Mouse (Mus musculus) hindbrain, embryonic 15.5 days (tissue): Measurements from ENCODE around the gene Aff3. TPM values are rescaled to one million over a fixed set of nuclear protein-coding genes. Genes with fewer than 3 reads are reported as not detected.
A peak's percentile ranks its signal among the peaks of the same experiment; 100 is the strongest.

Source experiments
- ATAC-seq: fragments of 200-750 bp; cut with Nextera tagmentation; 2 replicates; pipeline ENCODE4 v1.8.0; 2017; ENCODE audit warnings: low read depth, moderate number of reproducible peaks, moderate TSS enrichment; ENCODE audit not compliant: low FRiP score
- H3K27ac ChIP-seq: fragments of 300-500 bp; sonication (generic); replicated peaks from 2 replicates; pipeline ENCODE4 v1.5.1; 2015; ENCODE audit warnings: mild to moderate bottlenecking, inconsistent platforms
- H3K27me3 ChIP-seq: fragments of 300-500 bp; sonication (generic); 2 replicates; pipeline ENCODE4 v1.6.1; 2015; ENCODE audit warnings: control low read depth, inconsistent platforms
- H3K36me3 ChIP-seq: fragments of 300-500 bp; sonication (generic); 2 replicates; pipeline ENCODE4 v1.6.1; 2015; ENCODE audit warnings: control low read depth, inconsistent platforms
- H3K4me1 ChIP-seq: fragments of 300-500 bp; sonication (generic); replicated peaks from 2 replicates; pipeline ENCODE4 v1.6.1; 2015; ENCODE audit warnings: control low read depth, inconsistent platforms
- H3K4me2 ChIP-seq: fragments of 300-500 bp; sonication (generic); 2 replicates; pipeline ENCODE4 v1.6.1; 2015; ENCODE audit warnings: moderate library complexity, mild to moderate bottlenecking, inconsistent platforms
- H3K4me3 ChIP-seq: fragments of 300-500 bp; sonication (generic); 2 replicates; pipeline ENCODE4 v1.5.1; 2015; ENCODE audit warnings: mild to moderate bottlenecking, inconsistent platforms
- H3K9ac ChIP-seq: fragments of 300-500 bp; sonication (generic); 2 replicates; pipeline ENCODE4 v1.6.1; 2015; ENCODE audit warnings: inconsistent platforms
- H3K9me3 ChIP-seq: fragments of 300-500 bp; sonication (generic); 2 replicates; pipeline ENCODE4 v1.6.1; 2016; ENCODE audit warnings: control low read depth, inconsistent platforms
- WGBS: fragments of 180-500 bp; shearing (Covaris S2); methylation state at CpG from one replicate; pipeline ENCODE4 v1.1.7; 2015; 5-methylcytosine and 5-hydroxymethylcytosine counted together
- polyA plus RNA-seq: library from polyadenylated mRNA; unstranded; fragments of >200 nt; fragmentation: Nextera tagmentation; extraction: Ambion mirVana; gene quantifications from 2 replicates; pipeline ENCODE4 v1.2.1, GENCODE M21; 2015

Gene Aff3
- polyA plus RNA-seq, 1 experiment from 2014 or later, result 33.4 TPM

DNA sequence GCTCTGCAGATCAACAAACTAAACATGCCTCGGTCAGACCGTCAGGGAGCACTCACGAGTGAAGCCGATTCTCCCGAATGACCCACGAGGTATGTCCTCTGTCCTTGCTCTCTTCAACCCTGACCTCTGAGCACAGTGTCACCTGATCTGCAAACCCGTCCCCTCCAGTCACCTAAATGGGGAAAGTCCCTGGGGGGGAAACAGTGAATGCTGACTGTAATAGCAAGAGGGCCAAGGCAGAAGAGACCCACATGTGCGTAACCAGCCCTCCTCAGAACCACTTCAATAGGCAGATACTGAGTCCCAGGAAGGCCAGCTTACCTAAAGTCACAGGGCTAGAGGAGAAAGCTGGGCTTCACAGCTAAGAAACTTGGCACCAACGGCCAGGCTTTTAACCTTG is 82.4 kb downstream of the Aff3 start:
- no peaks in the 10 kb centered on the region for H3K9me3 ChIP-seq
- WGBS, result 89% methylated on average over 9 of the region's 9 CpGs

DNA sequence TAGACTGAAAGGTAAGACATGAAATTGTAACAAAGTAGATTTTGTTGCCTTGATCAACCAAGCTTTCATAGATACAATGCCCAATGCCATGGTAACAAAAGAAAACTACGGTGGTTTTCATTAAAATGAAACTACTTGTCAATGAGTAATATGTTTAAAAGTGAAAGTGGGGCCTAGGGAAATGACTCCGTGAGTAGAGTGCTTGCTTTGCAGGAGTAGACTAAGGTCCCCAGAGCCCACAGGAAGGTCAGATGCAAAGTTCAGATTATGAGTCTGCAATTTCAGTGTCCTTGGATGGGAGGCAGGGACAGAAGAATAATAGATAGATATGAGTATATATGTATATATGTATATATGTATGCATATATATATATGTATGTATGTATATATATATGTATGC is 84.2 kb downstream of the Aff3 start:
- H3K9ac ChIP-seq, result no peak overlapping the region
- no peak overlapping the region for H3K4me3 ChIP-seq
- no peaks in the 10 kb centered on the region for H3K9me3 ChIP-seq
- H3K27ac ChIP-seq, result no peak overlapping the region
- no peak overlapping the region for H3K4me2 ChIP-seq
- WGBS, result 74% methylated on average over 2 of the region's 2 CpGs
- H3K4me1 ChIP-seq, result peaks cover 12% of the 10 kb centered on the region
- H3K36me3 ChIP-seq, result no peaks in the 10 kb centered on the region
- ATAC-seq, result no peak
- H3K27me3 ChIP-seq, result no peaks in the 10 kb centered on the region

More for the DNA sequence above, 82.4 kb downstream of the Aff3 start:
- no peak overlapping the region for H3K4me3 ChIP-seq
- H3K36me3 ChIP-seq, result no peaks in the 10 kb centered on the region
- peaks cover 14% of the 10 kb centered on the region for H3K4me1 ChIP-seq
- ATAC-seq, result no peak
- H3K4me2 ChIP-seq, result no peak overlapping the region
- no peaks in the 10 kb centered on the region for H3K27me3 ChIP-seq
- H3K27ac ChIP-seq, result no peak overlapping the region
- H3K9ac ChIP-seq, result no peak overlapping the region

- 44% methylated on average over 5 of the region's 5 CpGs for WGBS
- no peaks in the 10 kb centered on the region for H3K36me3 ChIP-seq
- peaks cover 12% of the 10 kb centered on the region for H3K4me1 ChIP-seq
- H3K9me3 ChIP-seq, result no peaks in the 10 kb centered on the region
- ATAC-seq, result no peak
- 0 out of 2 replicates have a peak overlapping the region, but pooled peaks have one; percentile 20 for H3K27ac ChIP-seq
- H3K27me3 ChIP-seq, result no peaks in the 10 kb centered on the region
- H3K4me2 ChIP-seq, result no peak overlapping the region
- no peak overlapping the region for H3K4me3 ChIP-seq
- H3K9ac ChIP-seq, result no peak overlapping the region
Measured at GRCm38 (mm10) chr1:38578339-38578738, 86.4 kb downstream of the Aff3 start.

GRCm38 (mm10) chr1:38567791-38568190 is 97.0 kb downstream of the Aff3 start:
- 45% methylated on average over 3 of the region's 3 CpGs for WGBS
- H3K4me2 ChIP-seq, result no peak overlapping the region
- no peaks in the 10 kb centered on the region for H3K9me3 ChIP-seq
- no peak overlapping the region for H3K4me3 ChIP-seq
- H3K27me3 ChIP-seq, result no peaks in the 10 kb centered on the region
- H3K36me3 ChIP-seq, result no peaks in the 10 kb centered on the region
- ATAC-seq, result no peak
- H3K27ac ChIP-seq, result no peak overlapping the region
- H3K4me1 ChIP-seq, result peaks cover 44% of the 10 kb centered on the region
- H3K9ac ChIP-seq, result no peak overlapping the region

DNA sequence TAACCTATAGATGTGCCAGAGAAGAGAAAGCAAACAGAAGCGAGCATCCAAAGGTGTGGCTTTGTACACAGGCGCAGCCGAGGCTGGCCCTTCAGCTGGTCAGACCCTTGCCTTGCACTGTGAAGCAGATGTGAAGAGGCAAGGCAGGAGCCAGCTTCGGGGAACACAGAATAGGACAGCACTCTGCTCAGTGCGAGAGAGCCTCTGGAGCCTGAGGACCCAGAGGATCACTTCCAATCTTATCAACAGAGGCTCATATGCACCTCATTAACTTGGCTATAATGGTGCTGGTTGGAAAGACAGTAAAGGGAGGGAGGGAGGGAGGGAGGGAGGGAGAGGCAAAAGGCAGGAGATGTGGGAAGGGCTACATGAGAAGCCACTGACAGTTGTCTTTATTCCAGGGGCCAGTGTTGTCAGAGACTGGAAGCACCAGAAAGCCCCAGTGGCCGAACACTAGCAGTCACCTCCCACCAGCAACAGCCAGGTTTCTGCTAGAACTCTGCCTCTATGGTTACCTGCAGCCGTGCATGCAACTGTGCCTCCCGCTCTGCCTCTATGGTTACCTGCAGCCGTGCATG is 98.6 kb downstream of the Aff3 start:
- H3K9ac ChIP-seq, result no peak overlapping the region

GRCm38 (mm10) chr1:38565295-38565777 is 99.4 kb downstream of the Aff3 start:
- peak overlapping the region; percentile 74 for H3K27ac ChIP-seq
- no peak overlapping the region for H3K9ac ChIP-seq
- H3K36me3 ChIP-seq, result no peaks in the 10 kb centered on the region
- H3K27me3 ChIP-seq, result no peaks in the 10 kb centered on the region
- ATAC-seq, result peak; percentile 33; the same call in 1 of the 2 replicates
- H3K9me3 ChIP-seq, result no peaks in the 10 kb centered on the region
- WGBS, result 11% methylated on average over 7 of the region's 7 CpGs
- H3K4me2 ChIP-seq, result peak overlapping the region; percentile 6; the same call in 1 of the 2 replicates
- peaks cover 61% of the 10 kb centered on the region for H3K4me1 ChIP-seq
- H3K4me3 ChIP-seq, result no peak overlapping the region

More for the DNA sequence above, 98.6 kb downstream of the Aff3 start:
- no peaks in the 10 kb centered on the region for H3K27me3 ChIP-seq
- H3K27ac ChIP-seq, result peak overlapping the region; percentile 74
- H3K36me3 ChIP-seq, result no peaks in the 10 kb centered on the region
- H3K4me2 ChIP-seq, result peak overlapping the region; percentile 20; the same call in 1 of the 2 replicates
- H3K4me3 ChIP-seq, result no peak overlapping the region
- H3K4me1 ChIP-seq, result peaks cover 60% of the 10 kb centered on the region
- ATAC-seq, result peak; percentile 37; the same call in 1 of the 2 replicates
- WGBS, result 15% methylated on average over 9 of the region's 9 CpGs
- H3K9me3 ChIP-seq, result no peaks in the 10 kb centered on the region

DNA sequence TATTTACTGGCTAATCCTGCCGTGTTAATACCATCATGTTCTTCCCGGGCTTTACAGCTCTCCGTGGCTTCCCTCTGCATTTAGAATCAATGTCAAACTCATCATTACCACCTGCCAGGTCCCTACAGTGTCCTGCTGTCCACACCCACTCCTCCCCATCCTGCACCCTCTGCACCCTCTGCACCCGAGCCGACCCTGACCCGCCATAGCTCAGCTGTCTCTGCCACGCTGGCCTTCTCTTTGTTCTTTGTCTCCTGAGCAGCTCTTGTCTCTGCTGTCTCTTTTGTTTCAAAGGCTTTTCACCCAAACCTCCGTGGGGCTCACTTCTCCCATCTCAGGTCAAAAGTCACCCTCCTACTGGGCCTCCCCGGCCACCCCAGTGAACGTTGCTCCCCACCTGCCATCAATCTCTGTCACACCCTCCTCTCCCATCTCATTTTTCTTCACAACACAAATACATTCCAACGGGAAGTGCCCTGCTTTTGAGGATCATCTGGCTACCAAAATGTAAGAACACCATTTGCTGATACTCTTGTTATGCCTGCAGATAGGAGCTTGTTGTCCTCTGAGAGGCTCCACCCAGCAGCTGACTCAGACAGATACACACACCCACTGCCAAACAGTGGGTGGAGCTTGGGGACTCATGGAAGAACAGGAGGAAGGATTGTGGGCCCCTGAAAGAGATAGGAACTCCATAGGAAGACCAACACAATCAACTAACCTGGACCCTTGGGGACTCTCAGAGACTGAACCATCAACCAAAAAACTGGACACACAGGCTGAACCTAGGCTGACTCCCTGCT is 102.2 kb downstream of the Aff3 start:
- Histone ChIP-seq H3K9ac (no peak overlapping the region), H3K27me3 (no peaks in the 10 kb centered on the region), H3K36me3 (no peaks in the 10 kb centered on the region), H3K27ac (peak overlapping the region; percentile 64), H3K4me1 (peaks cover 47% of the 10 kb centered on the region), H3K9me3 (no peaks in the 10 kb centered on the region), H3K4me3 (no peak overlapping the region), H3K4me2 (peak overlapping the region; percentile 16)
- 3% methylated on average over 11 of the region's 11 CpGs for WGBS
- no peak; the same call in 1 of the 2 replicates for ATAC-seq

DNA sequence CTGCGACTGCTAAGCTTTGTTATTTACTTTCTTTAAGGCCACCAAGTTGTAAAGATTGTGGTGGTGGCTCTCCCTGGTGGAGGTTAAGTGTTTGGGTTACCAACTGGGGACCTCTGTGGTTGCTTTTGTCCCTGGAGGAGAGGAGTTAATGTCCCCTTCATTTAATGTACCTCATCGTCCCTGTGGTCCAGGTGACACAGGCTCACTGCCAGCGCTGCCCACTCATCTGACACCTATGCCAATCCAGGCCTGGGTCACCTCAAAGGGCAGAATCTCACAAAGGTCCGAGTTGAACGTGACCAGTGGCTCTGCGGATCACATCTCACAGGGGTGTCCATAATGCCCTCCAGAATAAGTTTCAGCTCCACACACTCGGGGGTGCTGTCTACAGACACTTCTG is 103.4 kb downstream of the Aff3 start:
- H3K27ac ChIP-seq, result peak overlapping the region; percentile 64; the same call in 1 of the 2 replicates
- 65% methylated on average over 7 of the region's 7 CpGs for WGBS

DNA sequence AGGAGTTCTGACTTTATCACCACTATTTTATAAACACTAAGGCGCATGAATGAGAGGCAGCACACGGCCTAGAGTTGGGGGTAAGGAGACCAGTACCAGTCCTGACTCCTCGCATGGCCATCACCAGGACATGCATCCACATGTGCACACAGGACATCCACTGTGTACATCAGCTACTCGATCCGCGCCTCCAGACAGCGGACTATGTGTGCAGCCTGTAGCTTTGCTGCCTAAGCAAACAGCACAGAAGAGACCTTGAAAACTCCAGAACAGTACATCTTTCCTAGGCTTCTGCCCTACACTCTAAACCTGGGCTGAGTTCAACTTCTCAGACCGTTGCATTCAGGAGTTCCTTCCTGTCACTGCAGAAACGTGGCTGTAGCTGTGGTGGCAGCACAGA is 104.1 kb downstream of the Aff3 start:
- Histone ChIP-seq H3K27me3 (no peaks in the 10 kb centered on the region), H3K4me3 (no peak overlapping the region), H3K27ac (no peak overlapping the region), H3K4me2 (no peak overlapping the region), H3K4me1 (peaks cover 33% of the 10 kb centered on the region), H3K9ac (no peak overlapping the region), H3K36me3 (no peaks in the 10 kb centered on the region), H3K9me3 (no peaks in the 10 kb centered on the region)
- no peak for ATAC-seq
- WGBS, result 80% methylated on average over 9 of the region's 9 CpGs

More for the DNA sequence above, 103.4 kb downstream of the Aff3 start:
- no peak overlapping the region for H3K4me2 ChIP-seq
- no peaks in the 10 kb centered on the region for H3K9me3 ChIP-seq
- H3K4me3 ChIP-seq, result no peak overlapping the region
- no peak for ATAC-seq
- peaks cover 40% of the 10 kb centered on the region for H3K4me1 ChIP-seq
- H3K36me3 ChIP-seq, result no peaks in the 10 kb centered on the region
- H3K9ac ChIP-seq, result no peak overlapping the region
- no peaks in the 10 kb centered on the region for H3K27me3 ChIP-seq

GRCm38 (mm10) chr1:38557615-38558014 is 107.1 kb downstream of the Aff3 start:
- 87% methylated on average over 8 of the region's 8 CpGs for WGBS
- H3K27me3 ChIP-seq, result no peaks in the 10 kb centered on the region
- H3K36me3 ChIP-seq, result no peaks in the 10 kb centered on the region
- H3K4me3 ChIP-seq, result no peak overlapping the region
- no peak overlapping the region for H3K27ac ChIP-seq
- H3K9me3 ChIP-seq, result no peaks in the 10 kb centered on the region
- no peak overlapping the region for H3K4me2 ChIP-seq
- H3K4me1 ChIP-seq, result peaks cover 24% of the 10 kb centered on the region
- H3K9ac ChIP-seq, result no peak overlapping the region
- no peak for ATAC-seq

- Histone ChIP-seq H3K9ac (no peak overlapping the region), H3K27ac (no peak overlapping the region), H3K4me1 (peaks cover 9% of the 10 kb centered on the region), H3K9me3 (no peaks in the 10 kb centered on the region), H3K27me3 (no peaks in the 10 kb centered on the region), H3K4me2 (no peak overlapping the region), H3K36me3 (no peaks in the 10 kb centered on the region), H3K4me3 (no peak overlapping the region)
- WGBS, result 75% methylated on average over 3 of the region's 3 CpGs
- no peak for ATAC-seq
Measured at GRCm38 (mm10) chr1:38554546-38554945, 110.2 kb downstream of the Aff3 start.

DNA sequence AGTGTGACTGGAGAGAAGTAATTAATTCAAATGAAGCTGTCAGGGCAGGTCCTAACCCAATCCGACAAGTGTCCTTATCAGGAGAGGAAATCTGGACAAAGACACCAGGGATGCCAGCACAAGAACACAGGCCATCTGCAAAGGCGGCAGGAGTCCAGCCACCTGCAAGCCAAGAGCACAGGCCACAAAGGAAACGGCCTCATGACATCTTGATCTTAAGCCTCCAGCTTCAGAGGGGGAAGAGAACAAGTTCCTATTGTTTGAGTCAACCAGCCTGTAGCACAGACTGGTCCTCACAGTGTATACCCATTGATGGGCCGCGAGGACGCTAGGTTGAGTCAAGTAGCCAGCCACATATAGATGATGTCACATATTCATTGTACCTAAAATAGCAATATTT is 111.7 kb downstream of the Aff3 start:
- Histone ChIP-seq H3K4me2 (no peak overlapping the region), H3K9ac (no peak overlapping the region), H3K9me3 (no peaks in the 10 kb centered on the region), H3K4me1 (peaks cover 17% of the 10 kb centered on the region), H3K4me3 (no peak overlapping the region), H3K27me3 (no peaks in the 10 kb centered on the region), H3K27ac (no peak overlapping the region), H3K36me3 (no peaks in the 10 kb centered on the region)
- no peak for ATAC-seq
- WGBS, result 54% methylated on average over 6 of the region's 6 CpGs
